Mouse (Mus musculus) gastrocnemius, postnatal 10 days (tissue): ENCODE measurements around the gene Omd. TPM values are rescaled to one million over a fixed set of nuclear protein-coding genes. Genes with fewer than 3 reads are reported as not detected.
"Not testable (repeated sequence)": the region's sequence is repeated elsewhere in the genome, so short reads cannot be mapped to it uniquely, and the experiment has no call there.

Experiments used
- DNase-seq: peaks from one replicate; pipeline ENCODE4 v3.0.0; 2021; ENCODE audit warnings: mixed read lengths
- long read RNA-seq, 2 experiments: library from polyadenylated mRNA; stranded (forward); transcript quantifications; one replicate each; pipeline ENCODE4 v2.0.0; 2021
- total RNA-seq, 2 experiments: library from RNA; stranded (reverse); gene quantifications; 2 replicates each; pipeline ENCODE4 v1.2.3; 2021

Omd gene
- 1 to 10 TPM; 2.8 to 4.1 TPM for total RNA-seq
- long read RNA-seq, experiment 1, partial matches to known transcripts = 0 of 1 reads
- long read RNA-seq, experiment 1, other reads (novel, unspliced or antisense) = 0 of 1 reads
- long read RNA-seq, experiment 2, partial matches to known transcripts = 0 of 1 reads
- long read RNA-seq, experiment 2, other reads (novel, unspliced or antisense) = 0 of 1 reads

- DNase-seq = no peak
These were observed at the start of gene Omd for GRCm38 (mm10) chr13:49581541-49582530. TSS of gene Omd (plus strand) at chr13:49582462.

DNA sequence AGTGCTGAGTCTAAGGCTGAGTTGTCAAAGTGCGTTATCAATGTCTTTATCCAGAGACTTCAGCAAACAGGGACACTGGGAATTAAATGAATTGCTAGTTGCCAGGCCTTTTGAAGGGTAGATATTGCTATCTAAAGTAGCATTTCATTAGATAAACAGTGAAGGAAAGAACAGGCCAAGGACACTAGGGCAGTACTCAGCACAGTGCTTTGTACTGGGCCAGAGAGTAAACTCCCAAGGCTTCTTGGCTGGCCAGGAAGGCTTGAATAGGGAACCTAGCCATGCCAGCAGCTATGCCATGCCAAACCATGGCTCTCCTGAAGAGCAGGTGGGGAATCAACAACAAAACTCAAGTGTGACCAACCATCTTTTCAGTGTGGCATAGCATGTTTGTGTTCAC is 45.3 kb upstream of the Omd start:
- DNase-seq = no peak

GRCm38 (mm10) chr13:49538693-49539092 is 43.6 kb upstream of the Omd start:
- no peak for DNase-seq

DNA sequence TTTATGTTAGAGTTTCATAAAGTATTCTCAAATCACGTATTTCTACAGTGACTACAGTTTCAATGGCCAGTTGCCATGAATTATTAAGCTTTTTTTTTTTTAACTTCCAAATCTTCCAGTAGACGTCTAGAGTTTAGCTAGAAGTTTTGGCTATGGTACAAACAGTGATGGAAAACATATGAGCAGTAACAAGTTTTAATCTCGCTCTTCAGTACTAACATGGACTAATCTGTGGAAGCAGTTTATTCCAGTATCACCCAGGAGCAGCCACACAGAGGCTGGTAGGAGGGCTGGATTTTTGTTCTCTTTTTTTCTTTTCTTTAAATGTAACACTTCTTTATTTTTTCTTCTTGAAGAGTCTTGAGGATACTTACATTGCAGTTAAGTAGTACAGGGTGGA is 38.0 kb upstream of the Omd start, which contains the start of gene Aspn:
Aspn (plus strand) TSS at position 165 of the 400 bp plus-strand sequence.
- no peak for DNase-seq

GRCm38 (mm10) chr13:49545646-49546045 is 36.6 kb upstream of the Omd start:
- no peak for DNase-seq

DNA sequence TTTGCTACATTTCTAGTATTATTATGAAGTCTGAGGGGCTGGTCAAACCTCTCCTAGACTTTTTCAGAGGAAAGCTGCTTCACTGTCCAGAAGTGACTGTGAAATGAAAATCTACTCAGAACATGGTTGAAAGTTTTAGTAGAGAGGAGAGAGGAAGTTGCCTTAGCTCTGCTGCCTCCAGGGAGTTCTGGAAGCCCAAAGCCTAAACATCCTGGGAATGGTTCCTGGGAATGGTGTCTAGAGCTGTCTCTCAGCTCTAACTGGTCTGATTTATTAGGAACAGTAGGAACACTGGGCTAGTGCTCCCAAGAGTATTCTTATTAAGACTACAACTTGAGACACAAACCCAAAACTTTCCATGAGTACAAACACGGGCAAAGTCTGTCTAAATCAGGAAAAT is 35.7 kb upstream of the Omd start:
- no peak for DNase-seq

- DNase-seq = no peak
These were observed 34.6 kb upstream of the Omd start for GRCm38 (mm10) chr13:49547563-49548150.

DNA sequence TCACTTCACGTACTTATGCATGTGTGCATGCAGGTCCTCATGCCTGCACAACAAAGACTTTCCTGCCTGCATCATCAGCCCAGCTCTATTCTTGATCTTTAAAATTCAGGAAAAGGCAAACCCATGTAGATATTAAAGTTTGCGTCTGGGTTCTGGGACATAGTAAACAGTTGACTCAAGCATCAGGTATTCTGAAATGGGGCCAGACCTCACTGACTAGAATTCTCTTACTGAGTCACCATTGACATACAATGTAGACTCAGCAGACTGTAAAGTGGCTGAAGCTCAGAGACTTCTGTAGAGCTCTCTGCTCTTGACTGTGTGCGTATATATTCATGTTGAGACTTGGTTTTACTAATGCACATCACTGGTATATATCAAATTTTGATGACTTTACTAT is 32.6 kb upstream of the Omd start:
- DNase-seq = no peak

DNA sequence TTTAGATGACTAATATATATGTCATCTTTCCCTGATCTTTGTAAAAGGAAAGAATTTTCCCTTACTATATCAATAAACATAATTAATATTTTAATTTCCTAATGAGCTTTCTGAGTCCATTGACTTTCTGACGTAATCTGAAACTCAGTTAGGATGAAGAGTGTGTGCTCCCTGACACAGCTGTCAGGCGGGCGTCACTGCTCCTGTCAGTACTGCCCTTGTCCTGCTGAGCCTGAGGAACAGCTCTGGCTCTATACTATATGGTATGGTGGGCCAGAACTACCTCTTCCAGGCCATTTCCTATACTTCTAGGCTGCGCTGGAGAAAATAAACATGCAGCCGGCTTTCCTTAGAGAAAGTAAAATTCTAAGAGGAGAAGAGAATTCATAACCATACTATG is 27.7 kb upstream of the Omd start:
- no peak for DNase-seq

DNA sequence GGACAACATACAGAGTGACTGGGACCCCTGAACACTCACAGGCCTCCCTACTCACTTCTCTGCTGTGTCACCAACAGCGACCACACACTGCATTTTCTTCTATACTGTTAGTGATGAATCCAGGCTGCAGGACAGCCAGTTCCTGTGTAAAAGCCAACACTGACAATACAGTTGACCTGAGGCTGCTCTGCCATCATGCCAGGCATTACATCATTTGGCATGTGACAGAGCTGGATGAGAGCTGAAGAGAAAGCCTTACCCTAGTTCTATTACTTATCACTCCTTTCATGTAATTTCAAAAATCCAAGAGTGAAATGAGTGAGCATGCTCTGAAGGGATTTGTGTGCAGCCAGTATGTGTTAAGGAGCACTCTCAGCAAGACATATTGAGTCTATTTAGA is 26.1 kb upstream of the Omd start:
- peak; percentile 16 for DNase-seq

GRCm38 (mm10) chr13:49556924-49557323 is 25.3 kb upstream of the Omd start:
- DNase-seq = no peak

- DNase-seq = peak; percentile 41
These were observed 23.1 kb upstream of the Omd start for GRCm38 (mm10) chr13:49559185-49559584.

- no peak for DNase-seq
These were observed 21.4 kb upstream of the Omd start for GRCm38 (mm10) chr13:49560886-49561285.

GRCm38 (mm10) chr13:49564347-49564746 is 17.9 kb upstream of the Omd start:
- no peak for DNase-seq

DNA sequence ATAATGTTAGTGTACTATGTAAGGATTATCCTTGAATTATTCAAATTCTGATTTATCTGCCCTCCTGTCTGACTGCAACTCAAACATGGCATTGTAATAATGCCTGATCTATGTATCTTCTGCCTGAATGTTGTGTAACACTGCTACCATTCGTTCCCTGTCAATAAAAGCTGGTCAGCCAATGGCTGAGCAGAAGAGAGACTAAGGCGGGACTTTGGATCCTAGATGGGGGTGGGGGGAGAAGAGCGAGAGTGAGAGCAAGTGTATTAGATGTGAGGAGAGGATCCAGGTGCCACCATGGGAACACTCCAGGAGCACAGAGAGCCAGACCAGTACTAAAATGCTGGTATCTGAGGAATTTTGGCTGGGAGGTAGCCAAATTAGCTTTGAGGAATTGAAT is 11.9 kb upstream of the Omd start:
- DNase-seq = no peak

GRCm38 (mm10) chr13:49571418-49571817 is 10.8 kb upstream of the Omd start:
- no peak for DNase-seq

- no peak for DNase-seq
These were observed 1.6 kb downstream of the Omd start for GRCm38 (mm10) chr13:49583859-49584258.

DNA sequence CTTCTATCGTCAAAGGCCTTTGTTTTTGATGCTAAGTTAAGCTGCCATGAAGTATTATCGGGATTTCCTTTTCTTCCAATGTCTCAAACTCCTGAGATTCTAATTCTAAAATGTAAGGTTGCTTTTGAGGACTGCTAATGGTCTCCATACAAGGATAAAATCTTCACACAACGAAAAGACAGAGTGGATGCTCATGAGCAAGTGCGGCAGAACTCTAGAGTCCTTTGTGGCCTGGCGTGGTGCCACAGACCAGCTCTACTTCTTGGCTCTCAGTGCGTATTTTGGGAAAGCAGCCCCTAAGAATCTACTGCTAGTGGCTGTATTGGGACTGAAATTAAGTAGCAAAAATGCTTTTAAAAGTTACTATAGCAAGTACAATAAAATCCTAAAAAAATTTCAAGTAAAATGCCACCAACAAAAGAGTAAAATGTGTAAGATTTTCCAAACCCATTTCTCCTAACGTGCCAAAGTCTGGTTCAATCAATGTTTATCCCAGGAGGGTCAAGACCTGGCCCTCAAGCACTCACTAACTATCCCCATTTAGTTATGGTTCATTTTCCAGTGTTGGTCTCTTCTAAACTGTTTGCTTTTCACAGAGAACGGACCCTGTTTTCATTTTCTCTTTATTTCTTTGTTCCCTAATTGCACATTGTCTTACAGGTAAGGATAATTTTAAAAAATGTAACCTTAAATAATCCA is 2.2 kb downstream of the Omd start:
- peak; percentile 55 for DNase-seq

GRCm38 (mm10) chr13:49586062-49586461 is 3.8 kb downstream of the Omd start:
- DNase-seq = no peak

GRCm38 (mm10) chr13:49602541-49602940 is 20.3 kb downstream of the Omd start:
- DNase-seq = not testable (repeated sequence)

DNA sequence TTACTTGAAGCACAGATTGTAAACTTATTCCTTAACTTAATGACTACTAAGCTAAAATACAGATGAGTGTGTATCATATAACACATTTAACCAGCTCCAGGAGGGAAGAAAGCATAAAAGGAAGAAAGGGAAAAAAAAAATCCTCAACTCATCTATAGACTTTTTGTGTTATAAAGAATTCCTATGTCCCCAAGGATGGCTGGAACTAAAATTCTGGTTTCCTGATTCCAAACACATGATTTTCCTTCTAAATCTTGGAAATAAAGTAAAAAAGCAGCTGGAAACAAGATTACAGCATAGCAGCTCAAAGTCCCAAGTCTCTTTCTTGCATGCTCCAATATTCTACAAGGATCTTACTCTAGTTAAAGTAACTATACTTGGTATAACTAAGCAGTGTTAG is 21.3 kb downstream of the Omd start:
- DNase-seq = no peak

DNA sequence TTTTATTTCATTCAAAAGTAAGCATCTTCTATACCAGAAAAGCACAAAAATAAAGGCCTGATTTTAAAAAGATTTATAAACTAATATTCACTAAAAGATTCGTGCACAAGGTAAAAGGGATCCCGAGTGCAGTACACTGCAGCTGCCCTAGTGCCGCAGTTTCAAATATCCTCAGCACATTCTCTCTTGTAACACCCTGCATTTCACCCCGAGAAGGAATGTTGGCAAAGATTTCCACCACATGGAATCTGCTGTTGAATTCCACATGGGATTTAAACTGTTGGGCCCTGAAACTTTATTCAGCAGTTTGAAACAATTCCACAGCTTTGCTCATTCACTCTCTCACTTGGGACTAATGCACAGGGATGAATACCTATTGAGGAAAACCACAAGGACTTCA is 25.5 kb downstream of the Omd start, which contains the start of gene Ogn:
Ogn (plus strand) TSS at position 333 of the 400 bp plus-strand sequence.
- DNase-seq = peak; percentile 13
